Mouse (Mus musculus): ENCODE data around the gene Rnf138rt1. TPM values are rescaled to one million over a fixed set of nuclear protein-coding genes. Genes with fewer than 3 reads are reported as not detected.

Rnf138rt1 gene
- polyA plus RNA-seq, 1 experiment from 2014 or later, result 0.32 TPM

Other genes with a start within 250 kb of the Rnf138rt1 start
- gene Grpr, start 211.7 kb downstream of the Rnf138rt1 start, polyA plus RNA-seq (2016; fragmentation: Nextera tagmentation; extraction: Ambion mirVana), result 0.08 and 0.11 TPM in 2 replicates
- gene Ap1s2, start 147.7 kb upstream of the Rnf138rt1 start, polyA plus RNA-seq (2016; fragmentation: Nextera tagmentation; extraction: Ambion mirVana), result 20.8 and 22.7 TPM in 2 replicates
- gene Zrsr2, start 197.3 kb upstream of the Rnf138rt1 start, polyA plus RNA-seq (2016; fragmentation: Nextera tagmentation; extraction: Ambion mirVana), result 67.8 and 82.6 TPM in 2 replicates

All from embryonic facial prominence, embryonic 10.5 days (tissue).